Mouse (Mus musculus) retina, adult 2 months (tissue): ENCODE measurements around the gene Med14.

Experiments
- DNase-seq: peaks from one replicate; pipeline ENCODE4 v3.0.0-alpha.2; 2012; ENCODE audit warnings: low read depth, low spot score

Gene Med14

GRCm38 (mm10) chrX:12673054-12673775 lies 88.7 kb downstream of the Med14 start, which contains the start of gene 1810030O07Rik:
Gene 1810030O07Rik (minus strand): TSS chrX:12673668.
- peak; percentile 62 for DNase-seq

- no peak for DNase-seq
Measured at GRCm38 (mm10) chrX:12653879-12654278, 108.0 kb downstream of the Med14 start.

DNA sequence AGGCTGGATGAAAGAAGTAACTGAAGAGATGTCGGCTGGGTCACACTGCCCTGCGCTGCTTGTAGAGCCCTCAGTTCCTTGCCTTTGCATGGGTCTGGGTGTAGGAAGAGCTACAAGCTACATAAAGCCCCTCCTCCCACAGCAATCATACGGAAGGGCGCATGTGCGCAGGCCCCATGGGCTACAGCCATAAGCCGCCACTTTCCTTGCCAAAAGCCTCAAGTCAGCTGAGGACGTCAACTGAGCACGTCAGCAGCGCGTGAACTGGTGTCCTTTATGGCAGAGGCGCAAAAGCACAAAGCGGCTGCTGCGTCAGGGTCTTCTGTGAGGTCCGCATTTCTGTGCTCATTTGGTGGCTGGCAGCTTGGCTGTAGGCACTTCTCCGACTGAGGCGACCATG lies 110.0 kb downstream of the Med14 start:
- DNase-seq, result no peak

GRCm38 (mm10) chrX:12645531-12646304 lies 116.2 kb downstream of the Med14 start:
- peak; percentile 8 for DNase-seq

- DNase-seq, result no peak
Measured at GRCm38 (mm10) chrX:12644976-12645375, 116.9 kb downstream of the Med14 start.
